In the genomic region with DNA sequence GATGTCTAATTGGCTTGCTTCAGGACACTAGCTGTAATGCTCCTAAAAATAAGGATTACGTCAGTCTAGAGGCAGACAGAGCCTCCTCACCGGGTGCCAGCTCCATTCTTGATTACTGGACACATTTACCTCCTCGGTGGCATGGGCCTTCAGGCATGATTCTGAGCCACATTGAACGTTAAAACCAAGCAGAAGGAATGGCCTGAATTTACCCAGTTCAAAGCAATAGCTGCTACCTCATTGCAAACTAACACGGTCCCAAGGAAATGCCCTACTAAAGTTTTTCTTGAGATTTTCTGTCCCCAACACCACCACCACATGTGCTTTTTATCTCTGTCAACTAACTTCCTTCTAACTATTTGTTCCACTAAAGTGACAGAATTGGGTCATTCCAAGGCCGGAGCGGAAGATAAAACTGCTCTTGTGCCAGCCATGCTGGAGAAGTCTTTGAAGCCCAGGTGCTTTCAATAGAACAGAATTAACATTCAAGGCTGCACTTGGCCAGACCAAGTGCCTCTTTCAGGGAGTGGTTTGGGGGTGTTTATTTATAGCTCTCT, we compare ENCODE assay signal across 8 mouse cellular contexts.
DNase-seq lines count a peak whose midpoint lies in the region; ATAC-seq and TF ChIP-seq lines count a peak whose summit lies in the region.

No protein-coding gene starts in this region.

- H3K4me3 ChIP-seq in left cerebral cortex, adult 2 months, result no peak overlapping the region
- no peak overlapping the region for H3K4me3 ChIP-seq in thymus, adult 2 months (ENCODE audit: control insufficient read depth, insufficient read depth, low read length)

- 84% methylated on average over 7 of the region's 7 CpGs for WGBS in thymus, adult 2 months

- H3K27me3 ChIP-seq in thymus, adult 2 months (ENCODE audit: control insufficient read depth, insufficient read depth, low read length), result no peaks in the 10 kb centered on the region

- ATAC-seq in megakaryocyte-erythroid progenitor cell, adult 5-6 weeks (replicated peaks; ENCODE audit: low FRiP score, low TSS enrichment, poor library complexity, severe bottlenecking), result no peak

- H3K4me1 ChIP-seq in thymus, adult 2 months (replicated peaks; ENCODE audit: control insufficient read depth, insufficient read depth, low read length), result no peaks in the 10 kb centered on the region

- H3K36me3 ChIP-seq in thymus, adult 2 months (ENCODE audit: control insufficient read depth, insufficient read depth, low read length), result no peaks in the 10 kb centered on the region

- peak overlapping the region; percentile 73 for H3K27ac ChIP-seq in left cerebral cortex, adult 2 months
- no peak overlapping the region for H3K27ac ChIP-seq in thymus, adult 2 months (ENCODE audit: control insufficient read depth, insufficient read depth, low read length)

- no peak for TF ChIP-seq CTCF in left cerebral cortex, adult 2 months (IDR thresholded peaks at IDR 0.05)
- TF ChIP-seq CTCF in thymus, adult 2 months (IDR thresholded peaks at IDR 0.05; ENCODE audit: borderline replicate concordance, control insufficient read depth, extremely low read depth, insufficient read depth, low read length, poor library complexity), result no peak

- no peak for TF ChIP-seq POLR2A in thymus, adult 2 months (IDR thresholded peaks at IDR 0.05; ENCODE audit: control insufficient read depth, extremely low read depth, insufficient read depth, low read length, poor library complexity)

- intact Hi-C loops in left cerebral cortex, adult 2 months (cut with DNase I), result no loop called here

- DNase-seq in left cerebral cortex, adult 2 months (ENCODE audit: extremely low spot score in 1 of 2, low spot score in 2 of 2), result peak in 1 of 2 experiments; percentile 16
- DNase-seq in left cerebral cortex, adult 9 months (ENCODE audit: low spot score in 2 of 2), result no peak
- peak; percentile 74 to 78 for DNase-seq in cerebellum, adult 18-20 months
- DNase-seq in forelimb bud, embryonic 11.5 days (ENCODE audit: low read depth, low spot score), result peak; percentile 40
- peak; percentile 37 to 59 for DNase-seq in layer of hippocampus, adult 8-10 months (ENCODE audit: low spot score in 2 of 2)
- DNase-seq in retina, embryonic 14.5 days (ENCODE audit: low spot score), result peak; percentile 35
- no peak for DNase-seq in thymus, adult 2 months

Comparison
In these comparisons a context has a peak if more than half of its experiments do, and no peak if none do; other contexts are left out.
1. DNase-seq: peak in cerebellum, adult 18-20 months (2 of 2), forelimb bud, embryonic 11.5 days (single experiment), layer of hippocampus, adult 8-10 months (2 of 2) and retina, embryonic 14.5 days (single experiment); none in left cerebral cortex, adult 9 months (0 of 2) and thymus, adult 2 months (single experiment).